Mouse (Mus musculus): ENCODE results near the gene Dip2b. TPM values are rescaled to one million over a fixed set of nuclear protein-coding genes. Genes with fewer than 3 reads are reported as not detected.

Dip2b gene
- total and polyA plus RNA-seq, 3 experiments = 13.9 to 68.9 (median 15.4) TPM

GRCm38 (mm10) chr15:100150593-100150992, 112.1 kb downstream of the Dip2b start:
- Histone ChIP-seq H3K4me1 (ENCODE audit: control insufficient read depth in 1 of 2, insufficient read depth in 2 of 2, low read length in 2 of 2) (peaks cover 0 to 6% of the 10 kb centered on the region in 2 experiments; a peak in 2 of 4 replicates), H3K79me2 (ENCODE audit: control insufficient read depth, insufficient read depth, low read length, poor library complexity) (no peaks in the 10 kb centered on the region), H3K4me3 (ENCODE audit: control insufficient read depth in 1 of 2, insufficient read depth in 1 of 2, low read depth in 2 of 2, low read length in 2 of 2) (no peak overlapping the region), H3K9ac (ENCODE audit: control insufficient read depth, low read depth, low read length, poor library complexity, severe bottlenecking) (no peak overlapping the region), H3K27ac (ENCODE audit: control insufficient read depth, low read depth, low read length) (no peak overlapping the region), H3K27me3 (ENCODE audit: control insufficient read depth in 1 of 2, insufficient read depth in 2 of 2, low read length in 2 of 2) (no peaks in the 10 kb centered on the region), H3K36me3 (ENCODE audit: control insufficient read depth in 1 of 2, insufficient read depth in 2 of 2, low read length in 2 of 2) (peaks cover 2 to 3% of the 10 kb centered on the region in 2 experiments; a peak in 3 of 4 replicates), H3K9me3 (replicated peaks; ENCODE audit: insufficient read depth, low read length) (no peaks in the 10 kb centered on the region)
- no peak for DNase-seq (ENCODE audit: low read depth, low spot score)
- TF ChIP-seq BHLHE40 (IDR thresholded peaks at IDR 0.05; ENCODE audit: borderline replicate concordance, low read depth, low read length) = no peak
- no peak for TF ChIP-seq JUND (IDR thresholded peaks at IDR 0.05; ENCODE audit: low read depth, low read length)
- TF ChIP-seq MYC (IDR thresholded peaks at IDR 0.05; ENCODE audit: low read depth, low read length) = no peak
- TF ChIP-seq CTCF (IDR thresholded peaks at IDR 0.05 in 2 of 3, conservative IDR thresholded peaks at IDR 0.05 in 1 of 3; ENCODE audit: control insufficient read depth in 1 of 3, insufficient read depth in 1 of 3, low read depth in 2 of 3, low read length in 3 of 3, poor library complexity in 1 of 3, severe bottlenecking in 1 of 3) = no peak
- no peak for TF ChIP-seq ZNF384 (IDR thresholded peaks at IDR 0.05; ENCODE audit: low read depth, low read length)
- no peak for TF ChIP-seq MAZ (IDR thresholded peaks at IDR 0.05; ENCODE audit: low read depth, low read length)
- no peak for TF ChIP-seq CHD2 (IDR thresholded peaks at IDR 0.05; ENCODE audit: low read length)
- no peak for TF ChIP-seq ETS1 (IDR thresholded peaks at IDR 0.05; ENCODE audit: low read depth, low read length)
- TF ChIP-seq RAD21 (IDR thresholded peaks at IDR 0.05; ENCODE audit: low read depth, low read length) = no peak
- no peak for TF ChIP-seq MAX (IDR thresholded peaks at IDR 0.05; ENCODE audit: low read length)
- no peak for TF ChIP-seq ZMIZ1 (IDR thresholded peaks at IDR 0.05; ENCODE audit: low read depth, low read length)
- no peak for TF ChIP-seq CHD1 (IDR thresholded peaks at IDR 0.05; ENCODE audit: low read depth, low read length)
- no peak for TF ChIP-seq ELF1 (IDR thresholded peaks at IDR 0.05; ENCODE audit: low read depth, low read length)
- no peak for TF ChIP-seq GATA1 (IDR thresholded peaks at IDR 0.05; ENCODE audit: low read depth, low read length)
- no peak for TF ChIP-seq TBP (IDR thresholded peaks at IDR 0.05; ENCODE audit: low read depth, low read length)

- no peak for DNase-seq (ENCODE audit: low read depth, low spot score)
- no peak overlapping the region for H3K27ac ChIP-seq (ENCODE audit: control insufficient read depth, low read depth, low read length)
- H3K9ac ChIP-seq (ENCODE audit: control insufficient read depth, low read depth, low read length, poor library complexity, severe bottlenecking) = no peak overlapping the region
- H3K36me3 ChIP-seq (ENCODE audit: control insufficient read depth in 1 of 2, insufficient read depth in 2 of 2, low read length in 2 of 2) = peaks cover 3% of the 10 kb centered on the region in 2 experiments
- no peaks in the 10 kb centered on the region for H3K79me2 ChIP-seq (ENCODE audit: control insufficient read depth, insufficient read depth, low read length, poor library complexity)
- no peaks in the 10 kb centered on the region for H3K27me3 ChIP-seq (ENCODE audit: control insufficient read depth in 1 of 2, insufficient read depth in 2 of 2, low read length in 2 of 2)
- no peaks in the 10 kb centered on the region for H3K9me3 ChIP-seq (replicated peaks; ENCODE audit: insufficient read depth, low read length)
- H3K4me3 ChIP-seq (ENCODE audit: control insufficient read depth in 1 of 2, insufficient read depth in 1 of 2, low read depth in 2 of 2, low read length in 2 of 2) = no peak overlapping the region
- no peak for TF ChIP-seq TBP (IDR thresholded peaks at IDR 0.05; ENCODE audit: low read depth, low read length)
- TF ChIP-seq MYC (IDR thresholded peaks at IDR 0.05; ENCODE audit: low read depth, low read length) = no peak
- no peak for TF ChIP-seq UBTF (IDR thresholded peaks at IDR 0.05; ENCODE audit: borderline replicate concordance, insufficient read depth, low read depth, low read length)
- TF ChIP-seq ETS1 (IDR thresholded peaks at IDR 0.05; ENCODE audit: low read depth, low read length) = no peak
- no peak for TF ChIP-seq CHD1 (IDR thresholded peaks at IDR 0.05; ENCODE audit: low read depth, low read length)
- no peak for TF ChIP-seq NELFE (IDR thresholded peaks at IDR 0.05; ENCODE audit: low read depth, low read length)
- TF ChIP-seq ZNF384 (IDR thresholded peaks at IDR 0.05; ENCODE audit: low read depth, low read length) = no peak
- TF ChIP-seq ZMIZ1 (IDR thresholded peaks at IDR 0.05; ENCODE audit: low read depth, low read length) = no peak
- TF ChIP-seq TCF12 (IDR thresholded peaks at IDR 0.05; ENCODE audit: low read depth, low read length) = no peak
- TF ChIP-seq POLR2AphosphoS5 (IDR thresholded peaks at IDR 0.05; ENCODE audit: borderline replicate concordance, low read depth, low read length) = no peak
- TF ChIP-seq EP300 (IDR thresholded peaks at IDR 0.05; ENCODE audit: low read depth in 1 of 2, low read length in 2 of 2) = no peak
- no peak for TF ChIP-seq RCOR1 (IDR thresholded peaks at IDR 0.05; ENCODE audit: low read depth, low read length)
- TF ChIP-seq BHLHE40 (IDR thresholded peaks at IDR 0.05; ENCODE audit: borderline replicate concordance, low read depth, low read length) = no peak
- no peak for TF ChIP-seq GABPA (IDR thresholded peaks at IDR 0.05; ENCODE audit: low read depth, low read length)
- H3K4me1 ChIP-seq (ENCODE audit: control insufficient read depth in 1 of 2, insufficient read depth in 2 of 2, low read length in 2 of 2) = peaks cover 0 to 6% of the 10 kb centered on the region in 2 experiments; a peak in 2 of 4 replicates
These were observed 113.9 kb downstream of the Dip2b start for GRCm38 (mm10) chr15:100152321-100152720.
